Mouse (Mus musculus) telencephalon, adult 2 months (tissue): ENCODE measurements around the gene Mlana.

Source experiments
- DNase-seq: peaks from one replicate; pipeline ENCODE4 v3.0.0-alpha.2; 2011; ENCODE audit warnings: low read depth, low spot score

Gene Mlana

GRCm38 (mm10) chr19:29753939-29754338, 56.3 kb downstream of the Mlana start:
- no peak for DNase-seq
